Mouse (Mus musculus) midbrain, postnatal 0 days (tissue): ENCODE results near the gene Irf1. TPM values are rescaled to one million over a fixed set of nuclear protein-coding genes. Genes with fewer than 3 reads are reported as not detected.

Source experiments
- ATAC-seq: fragments of 200-750 bp; cut with Nextera tagmentation; 2 replicates; pipeline ENCODE4 v1.8.0; 2017; ENCODE audit warnings: moderate number of reproducible peaks, mild to moderate bottlenecking, moderate TSS enrichment, moderate library complexity; ENCODE audit not compliant: low FRiP score
- DNase-seq: peaks from one replicate; pipeline ENCODE4 v3.0.0-alpha.2; 2015; ENCODE audit warnings: low spot score
- H3K27ac ChIP-seq: fragments of 300-500 bp; sonication (generic); 2 replicates; pipeline ENCODE4 v1.5.1; 2014; ENCODE audit warnings: low read depth, mild to moderate bottlenecking, low read length, mixed read lengths
- H3K27me3 ChIP-seq: fragments of 300-500 bp; sonication (generic); 2 replicates; pipeline ENCODE4 v1.6.1; 2014; ENCODE audit warnings: low read length, control low read depth, mixed read lengths; ENCODE audit not compliant: insufficient read depth
- H3K36me3 ChIP-seq: fragments of 300-500 bp; sonication (generic); 2 replicates; pipeline ENCODE4 v1.6.1; 2014; ENCODE audit warnings: low read length, control low read depth, mixed read lengths; ENCODE audit not compliant: insufficient read depth
- H3K4me1 ChIP-seq: fragments of 300-500 bp; sonication (generic); 2 replicates; pipeline ENCODE4 v1.6.1; 2014; ENCODE audit warnings: mild to moderate bottlenecking, control low read depth, antibody characterized with exemption, low read length, mixed read lengths; ENCODE audit not compliant: insufficient read depth
- H3K4me2 ChIP-seq: fragments of 300-500 bp; sonication (generic); 2 replicates; pipeline ENCODE4 v1.6.1; 2014; ENCODE audit warnings: low read depth, mild to moderate bottlenecking, low read length, mixed read lengths; ENCODE audit not compliant: poor library complexity, severe bottlenecking
- H3K4me3 ChIP-seq: fragments of 300-500 bp; sonication (generic); 2 replicates; pipeline ENCODE4 v1.5.1; 2014; ENCODE audit warnings: low read depth, mild to moderate bottlenecking, low read length, moderate library complexity
- H3K9ac ChIP-seq: fragments of 300-500 bp; sonication (generic); replicated peaks from 2 replicates; pipeline ENCODE4 v1.6.1; 2014; ENCODE audit warnings: mild to moderate bottlenecking, low read length, moderate library complexity, mixed read lengths; ENCODE audit not compliant: poor library complexity, severe bottlenecking
- H3K9me3 ChIP-seq: fragments of 300-500 bp; sonication (generic); 2 replicates; pipeline ENCODE4 v1.6.1; 2016; ENCODE audit warnings: low read length, control low read depth
- CTCF ChIP-seq: IDR thresholded peaks from 2 replicates; pipeline ENCODE4 v1.5.1; 2016; ENCODE audit warnings: antibody characterized with exemption, mild to moderate bottlenecking
- WGBS: fragments of 180-500 bp; shearing (Covaris S2); extraction: QIAGEN DNeasy Blood & Tissue Kit; methylation state at CpG from one replicate; pipeline ENCODE4 v1.1.7; 2014; 5-methylcytosine and 5-hydroxymethylcytosine counted together
- polyA plus RNA-seq: library from polyadenylated mRNA; unstranded; fragments of >200 nt; fragmentation: Nextera tagmentation; extraction: Ambion mirVana; gene quantifications from 2 replicates; pipeline ENCODE4 v1.2.1, GENCODE M21; 2015
- total RNA-seq: library from RNA; depleted of rRNA; stranded (reverse); fragments of >200 nt; gene quantifications from 2 replicates; pipeline ENCODE4 v1.2.3, GENCODE M21; 2014

The Irf1 gene
- total and polyA plus RNA-seq, 2 experiments from 2014 or later, result 0.93 to 4.0 TPM

DNA sequence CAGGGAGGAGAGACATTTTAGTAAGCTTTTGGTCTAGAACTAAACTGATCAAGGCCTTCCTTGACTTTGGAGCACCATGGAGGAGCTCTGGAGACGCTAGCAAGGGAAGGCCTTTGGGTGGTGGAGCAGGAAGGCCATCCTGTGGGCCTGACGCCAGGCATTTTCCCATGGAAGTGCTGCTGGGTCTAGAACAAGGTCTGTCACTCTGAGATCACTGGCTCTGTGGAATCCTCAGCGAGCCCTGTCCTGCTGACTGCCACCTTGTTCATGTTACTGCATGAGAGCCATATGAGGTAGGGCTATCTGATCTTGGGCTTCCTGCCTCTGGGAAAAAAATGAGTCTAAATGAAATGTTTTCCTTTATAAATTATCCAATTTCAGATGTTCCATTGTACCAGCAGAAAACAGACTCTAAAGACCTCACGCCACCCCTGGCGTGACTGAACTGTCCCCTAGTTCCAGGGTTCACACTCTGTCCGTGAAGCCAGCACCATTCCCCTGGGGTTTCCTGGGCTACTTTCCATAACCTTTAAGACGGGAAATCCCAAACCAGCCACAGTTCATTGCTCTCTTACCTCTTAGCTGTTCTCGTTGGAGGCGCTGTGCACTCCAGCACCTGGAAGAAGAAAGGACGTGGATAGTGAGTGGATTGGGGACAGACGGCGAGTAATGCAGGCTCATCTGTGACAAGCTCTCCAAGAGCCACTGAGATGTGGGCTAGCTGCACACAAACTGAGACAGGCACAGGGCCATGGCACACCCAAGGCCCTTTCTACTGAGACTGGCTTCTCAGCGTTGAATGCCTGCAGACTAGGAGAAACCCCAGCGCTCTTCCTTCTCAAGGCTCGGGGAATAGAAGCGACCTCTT is 43.4 kb downstream of the Irf1 start:
- no peaks in the 10 kb centered on the region for H3K4me1 ChIP-seq
- H3K9me3 ChIP-seq, result no peaks in the 10 kb centered on the region
- DNase-seq (no peak), ATAC-seq (no peak)
- WGBS, result 87% methylated on average over 16 of the region's 16 CpGs
- H3K9ac ChIP-seq, result no peak overlapping the region
- H3K36me3 ChIP-seq, result no peaks in the 10 kb centered on the region
- H3K27me3 ChIP-seq, result no peaks in the 10 kb centered on the region
- H3K27ac ChIP-seq, result no peak overlapping the region
- H3K4me3 ChIP-seq, result no peak overlapping the region
- no peak for TF ChIP-seq CTCF
- H3K4me2 ChIP-seq, result no peak overlapping the region

DNA sequence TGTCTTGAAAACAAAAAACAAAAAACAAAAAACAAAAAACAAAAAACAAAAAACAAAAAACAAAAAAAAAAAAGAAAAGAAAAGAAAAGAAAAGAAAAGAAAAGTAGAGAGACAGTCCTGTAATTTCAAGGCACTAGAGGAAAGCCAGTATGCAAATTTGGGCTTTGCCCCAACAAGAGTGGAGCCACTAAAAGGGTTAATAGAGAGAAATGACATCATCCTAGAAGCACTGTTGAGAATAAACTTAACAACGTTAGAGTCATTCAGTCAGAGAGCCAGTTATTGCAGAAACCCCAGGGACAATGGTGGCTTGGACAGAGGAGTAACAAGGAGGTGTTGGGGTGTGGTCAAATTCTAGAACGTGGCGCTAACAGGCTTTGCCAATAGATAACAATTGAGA is 45.0 kb downstream of the Irf1 start:
- Histone ChIP-seq H3K9me3 (no peaks in the 10 kb centered on the region), H3K4me1 (no peaks in the 10 kb centered on the region), H3K9ac (no peak overlapping the region), H3K4me3 (no peak overlapping the region), H3K27ac (no peak overlapping the region), H3K36me3 (no peaks in the 10 kb centered on the region), H3K27me3 (no peaks in the 10 kb centered on the region), H3K4me2 (no peak overlapping the region)
- DNase-seq (no peak), ATAC-seq (no peak)
- WGBS, result 67% methylated on average over 3 of the region's 3 CpGs
- TF ChIP-seq CTCF, result no peak

DNA sequence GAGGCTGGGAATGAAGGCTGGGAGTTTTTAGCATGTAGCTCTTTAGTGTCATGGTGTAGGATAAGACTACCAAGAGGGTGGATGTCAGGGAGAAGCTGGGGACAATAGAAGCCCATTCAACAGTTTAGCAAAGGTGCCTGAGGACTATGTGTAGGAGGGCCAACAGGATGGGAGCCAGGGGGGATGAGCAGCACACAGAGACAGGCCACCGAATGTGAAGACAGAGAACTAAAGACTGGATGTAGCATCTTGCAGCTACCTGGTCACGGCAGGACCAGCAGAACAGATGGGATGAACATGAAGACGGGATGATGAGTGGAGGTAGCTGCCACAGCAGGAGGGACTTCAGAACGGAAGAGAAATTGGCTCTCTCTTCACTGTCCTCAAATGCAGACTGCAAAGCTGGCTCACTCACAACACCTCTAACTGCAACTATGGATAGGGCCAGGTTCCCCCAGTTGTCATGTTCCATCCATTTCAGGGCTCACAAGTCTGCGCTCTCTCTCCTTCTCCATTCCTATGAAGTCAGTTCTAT is 47.1 kb downstream of the Irf1 start:
- no peak for DNase-seq
- ATAC-seq, result no peak
- no peaks in the 10 kb centered on the region for H3K36me3 ChIP-seq
- 92% methylated on average over 5 of the region's 5 CpGs for WGBS
- TF ChIP-seq CTCF, result no peak
- H3K4me1 ChIP-seq, result no peaks in the 10 kb centered on the region
- H3K4me2 ChIP-seq, result no peak overlapping the region
- H3K9ac ChIP-seq, result no peak overlapping the region
- H3K9me3 ChIP-seq, result no peaks in the 10 kb centered on the region
- no peak overlapping the region for H3K4me3 ChIP-seq
- H3K27me3 ChIP-seq, result no peaks in the 10 kb centered on the region
- H3K27ac ChIP-seq, result no peak overlapping the region

DNA sequence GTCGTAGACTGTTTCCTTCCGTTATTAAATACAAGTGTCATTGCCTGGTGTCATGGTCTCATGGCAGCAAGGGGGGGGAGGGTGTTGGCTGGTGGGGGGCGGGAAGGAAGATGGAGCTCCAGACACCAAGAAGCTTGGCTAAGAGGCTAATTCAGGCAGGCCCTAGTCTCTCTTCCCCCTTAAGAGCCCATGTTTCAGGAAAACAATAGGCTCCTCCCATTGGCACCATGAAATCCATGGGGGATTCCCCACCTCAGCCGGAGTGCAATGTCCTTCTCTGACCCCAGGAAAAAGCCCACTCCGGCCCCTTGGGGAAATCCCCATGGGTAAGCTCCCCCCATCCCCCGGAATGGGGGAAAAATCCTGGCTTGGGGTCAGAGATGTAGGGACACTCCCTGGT is 49.0 kb downstream of the Irf1 start:
- H3K4me3 ChIP-seq, result no peak overlapping the region

DNA sequence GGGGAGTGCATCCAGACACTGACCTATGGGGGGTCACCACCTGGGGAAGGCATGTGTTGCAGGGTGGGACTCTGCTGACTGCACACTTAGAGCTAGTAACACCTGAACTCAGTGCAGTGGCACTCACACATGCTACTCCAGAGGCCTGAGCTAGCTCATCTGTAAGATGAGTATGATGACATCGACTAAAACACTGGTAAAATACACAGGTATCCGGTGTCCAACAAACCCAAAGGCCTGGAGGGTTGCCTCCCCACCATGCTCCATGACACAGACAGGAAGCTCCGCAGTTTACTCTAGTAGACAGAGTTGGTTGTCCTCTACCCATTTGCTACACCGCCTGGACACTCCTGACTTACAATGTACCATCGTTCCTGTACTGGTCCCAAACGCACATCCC is 49.7 kb downstream of the Irf1 start:
- Histone ChIP-seq H3K4me3 (no peak overlapping the region), H3K36me3 (no peaks in the 10 kb centered on the region), H3K9me3 (no peaks in the 10 kb centered on the region), H3K4me1 (no peaks in the 10 kb centered on the region), H3K27me3 (no peaks in the 10 kb centered on the region), H3K9ac (no peak overlapping the region), H3K4me2 (no peak overlapping the region), H3K27ac (no peak overlapping the region)
- TF ChIP-seq CTCF, result no peak
- ATAC-seq (no peak), DNase-seq (no peak)
- WGBS, result 92% methylated on average over 6 of the region's 6 CpGs

More for the DNA sequence above, 49.0 kb downstream of the Irf1 start:
- no peaks in the 10 kb centered on the region for H3K27me3 ChIP-seq
- DNase-seq (no peak), ATAC-seq (no peak)
- H3K9me3 ChIP-seq, result no peaks in the 10 kb centered on the region
- no peaks in the 10 kb centered on the region for H3K4me1 ChIP-seq
- no peak overlapping the region for H3K4me2 ChIP-seq
- TF ChIP-seq CTCF, result no peak
- no peak overlapping the region for H3K27ac ChIP-seq
- no peaks in the 10 kb centered on the region for H3K36me3 ChIP-seq
- no peak overlapping the region for H3K9ac ChIP-seq
- 54% methylated on average over 5 of the region's 6 CpGs for WGBS

DNA sequence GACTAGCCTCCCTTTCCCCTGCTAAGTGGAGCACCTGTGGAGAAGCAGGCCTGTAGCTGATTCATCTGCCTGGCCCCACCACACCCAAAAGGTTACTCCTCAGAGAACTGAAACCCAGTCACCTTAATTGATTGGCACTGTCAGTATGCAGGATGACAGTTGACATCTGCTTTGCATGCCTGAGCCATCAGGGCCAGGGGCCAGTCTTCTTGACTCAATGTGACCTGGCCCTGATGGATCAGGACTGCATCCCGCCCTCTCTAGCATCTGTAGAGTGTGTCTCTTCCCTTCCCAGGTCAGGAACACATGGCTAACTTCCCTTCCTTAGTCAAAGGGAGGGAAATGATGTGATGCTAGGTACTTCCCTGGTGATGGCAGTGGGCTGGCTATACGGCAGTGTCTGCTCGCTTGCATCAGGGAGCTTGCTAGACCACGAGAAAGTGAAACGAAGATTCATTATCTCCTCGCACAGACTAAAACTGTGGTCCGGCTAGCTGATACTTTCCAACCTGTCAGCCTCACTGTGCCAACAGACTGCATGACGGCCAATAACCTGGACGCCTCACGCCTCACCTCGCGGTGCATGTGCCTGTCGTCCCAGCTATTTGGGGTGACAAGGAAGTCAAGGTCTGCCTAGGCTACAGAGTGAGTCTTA is 50.8 kb downstream of the Irf1 start:
- Histone ChIP-seq H3K4me3 (no peak overlapping the region), H3K27me3 (no peaks in the 10 kb centered on the region), H3K9ac (no peak overlapping the region), H3K4me2 (no peak overlapping the region), H3K4me1 (no peaks in the 10 kb centered on the region), H3K27ac (no peak overlapping the region), H3K36me3 (no peaks in the 10 kb centered on the region), H3K9me3 (no peaks in the 10 kb centered on the region)
- ATAC-seq, result no peak
- DNase-seq, result no peak
- WGBS, result 90% methylated on average over 13 of the region's 13 CpGs
- no peak for TF ChIP-seq CTCF
